Mouse (Mus musculus): ENCODE measurements around the gene Arpc5l. TPM values are rescaled to one million over a fixed set of nuclear protein-coding genes. Genes with fewer than 3 reads are reported as not detected.

Gene Arpc5l
- total RNA-seq, 1 experiment from 2014 or later = 71.6 TPM

Other genes with a start within 250 kb of the Arpc5l start
- gene Nr6a1, start 77.7 kb upstream of the Arpc5l start, total RNA-seq (2021) = 4.5 and 7.7 TPM in 2 replicates
- 13.5 and 17.8 TPM in 2 replicates for gene Olfml2a, start 73.4 kb upstream of the Arpc5l start, total RNA-seq (2021)
- gene Wdr38, start 7.9 kb upstream of the Arpc5l start, total RNA-seq (2021) = 0.22 and 0.45 TPM in 2 replicates
- gene Rpl35, start 276 bp downstream of the Arpc5l start, total RNA-seq (2021) = 384 and 477 TPM in 2 replicates
- 24.7 and 28.4 TPM in 2 replicates for gene Golga1, start 60.2 kb downstream of the Arpc5l start, total RNA-seq (2021)
- gene Scai, start 185.4 kb downstream of the Arpc5l start, total RNA-seq (2021) = 12.2 and 12.3 TPM in 2 replicates
- 81.0 and 81.2 TPM in 2 replicates for gene Ppp6c, start 221.1 kb downstream of the Arpc5l start, total RNA-seq (2021)

All from adrenal gland, postnatal 14 days (tissue).